Mouse (Mus musculus) hindbrain, embryonic 13.5 days (tissue): ENCODE data around the gene Maats1. TPM values are rescaled to one million over a fixed set of nuclear protein-coding genes. Genes with fewer than 3 reads are reported as not detected.
"Not testable (repeated sequence)": the region's sequence is repeated elsewhere in the genome, so short reads cannot be mapped to it uniquely, and the experiment has no call there.

ENCODE experiments used
- ATAC-seq: fragments of 200-750 bp; cut with Nextera tagmentation; 2 replicates; pipeline ENCODE4 v1.8.0; 2017; ENCODE audit warnings: moderate TSS enrichment; ENCODE audit not compliant: low FRiP score
- H3K27ac ChIP-seq: fragments of 300-500 bp; sonication (generic); 2 replicates; pipeline ENCODE4 v1.5.1; 2015; ENCODE audit warnings: inconsistent platforms, mild to moderate bottlenecking, moderate library complexity
- H3K27me3 ChIP-seq: fragments of 300-500 bp; sonication (generic); 2 replicates; pipeline ENCODE4 v1.6.1; 2015; ENCODE audit warnings: mild to moderate bottlenecking, inconsistent platforms
- H3K36me3 ChIP-seq: fragments of 300-500 bp; sonication (generic); 2 replicates; pipeline ENCODE4 v1.6.1; 2015; ENCODE audit warnings: mild to moderate bottlenecking, inconsistent platforms
- H3K4me1 ChIP-seq: fragments of 300-500 bp; sonication (generic); replicated peaks from 2 replicates; pipeline ENCODE4 v1.6.1; 2015; ENCODE audit warnings: inconsistent platforms
- H3K4me2 ChIP-seq: fragments of 300-500 bp; sonication (generic); 2 replicates; pipeline ENCODE4 v1.6.1; 2015; ENCODE audit warnings: inconsistent platforms, mild to moderate bottlenecking, moderate library complexity
- H3K4me3 ChIP-seq: fragments of 300-500 bp; sonication (generic); 2 replicates; pipeline ENCODE4 v1.5.1; 2015; ENCODE audit warnings: mild to moderate bottlenecking, inconsistent platforms
- H3K9ac ChIP-seq: fragments of 300-500 bp; sonication (generic); 2 replicates; pipeline ENCODE4 v1.6.1; 2015; ENCODE audit warnings: mild to moderate bottlenecking, inconsistent platforms
- H3K9me3 ChIP-seq: fragments of 300-500 bp; sonication (generic); 2 replicates; pipeline ENCODE4 v1.6.1; 2016; ENCODE audit warnings: inconsistent platforms
- WGBS: fragments of 180-500 bp; shearing (Covaris S2); methylation state at CpG from one replicate; pipeline ENCODE4 v1.1.7; 2015; 5-methylcytosine and 5-hydroxymethylcytosine counted together
- polyA plus RNA-seq: library from polyadenylated mRNA; unstranded; fragments of >200 nt; fragmentation: Nextera tagmentation; extraction: Ambion mirVana; gene quantifications from 2 replicates; pipeline ENCODE4 v1.2.1, GENCODE M21; 2015

The Maats1 gene
- polyA plus RNA-seq, 1 experiment from 2014 or later: 1.8 TPM

- 92% methylated on average over 5 of the region's 5 CpGs for WGBS
- no peaks in the 10 kb centered on the region for H3K4me1 ChIP-seq
- H3K36me3 ChIP-seq: peaks cover 45% of the 10 kb centered on the region
- no peak overlapping the region for H3K27ac ChIP-seq
- H3K27me3 ChIP-seq: no peaks in the 10 kb centered on the region
- no peak overlapping the region for H3K4me2 ChIP-seq
- no peaks in the 10 kb centered on the region for H3K9me3 ChIP-seq
- H3K9ac ChIP-seq: no peak overlapping the region
- no peak for ATAC-seq
- no peak overlapping the region for H3K4me3 ChIP-seq
Measured at GRCm38 (mm10) chr16:38354185-38354913, 12.4 kb upstream of the Maats1 start.

- no peak for ATAC-seq
- H3K27ac ChIP-seq: no peak overlapping the region
- H3K27me3 ChIP-seq: no peaks in the 10 kb centered on the region
- no peak overlapping the region for H3K4me2 ChIP-seq
- WGBS: 98% methylated on average over 2 of the region's 2 CpGs
- no peaks in the 10 kb centered on the region for H3K9me3 ChIP-seq
- peaks cover 50% of the 10 kb centered on the region for H3K36me3 ChIP-seq
- H3K4me1 ChIP-seq: no peaks in the 10 kb centered on the region; the same call in 1 of the 2 replicates
- H3K9ac ChIP-seq: no peak overlapping the region
- H3K4me3 ChIP-seq: no peak overlapping the region
Measured at GRCm38 (mm10) chr16:38353642-38354041, 11.7 kb upstream of the Maats1 start.

GRCm38 (mm10) chr16:38352851-38353250, 10.9 kb upstream of the Maats1 start:
- H3K27ac ChIP-seq: no peak overlapping the region
- no peak overlapping the region for H3K9ac ChIP-seq
- H3K4me1 ChIP-seq: peaks cover 6% of the 10 kb centered on the region
- no peaks in the 10 kb centered on the region for H3K9me3 ChIP-seq
- ATAC-seq: no peak
- no peaks in the 10 kb centered on the region for H3K27me3 ChIP-seq
- H3K36me3 ChIP-seq: peaks cover 47% of the 10 kb centered on the region
- H3K4me2 ChIP-seq: no peak overlapping the region
- no peak overlapping the region for H3K4me3 ChIP-seq

- H3K27me3 ChIP-seq: no peaks in the 10 kb centered on the region
- H3K9me3 ChIP-seq: no peaks in the 10 kb centered on the region
- H3K4me2 ChIP-seq: no peak overlapping the region
- 88% methylated on average over 7 of the region's 7 CpGs for WGBS
- no peak overlapping the region for H3K4me3 ChIP-seq
- H3K36me3 ChIP-seq: peaks cover 42% of the 10 kb centered on the region
- no peak for ATAC-seq
- no peak overlapping the region for H3K9ac ChIP-seq
- H3K4me1 ChIP-seq: peaks cover 11% of the 10 kb centered on the region
- H3K27ac ChIP-seq: no peak overlapping the region
Measured at GRCm38 (mm10) chr16:38352031-38352430, 10.1 kb upstream of the Maats1 start.

- peaks cover 38% of the 10 kb centered on the region for H3K36me3 ChIP-seq
- no peaks in the 10 kb centered on the region for H3K27me3 ChIP-seq
- WGBS: 85% methylated on average over 6 of the region's 6 CpGs
- H3K9me3 ChIP-seq: no peaks in the 10 kb centered on the region
- H3K4me3 ChIP-seq: no peak overlapping the region
- H3K4me2 ChIP-seq: no peak overlapping the region
- peaks cover 13% of the 10 kb centered on the region for H3K4me1 ChIP-seq
- ATAC-seq: no peak
- no peak overlapping the region for H3K27ac ChIP-seq
- no peak overlapping the region for H3K9ac ChIP-seq
Measured at GRCm38 (mm10) chr16:38350939-38351338, 9.0 kb upstream of the Maats1 start.

GRCm38 (mm10) chr16:38350361-38350855, 8.5 kb upstream of the Maats1 start:
- Histone ChIP-seq H3K4me3 (no peak overlapping the region), H3K27me3 (no peaks in the 10 kb centered on the region), H3K36me3 (peaks cover 38% of the 10 kb centered on the region), H3K4me2 (no peak overlapping the region), H3K9me3 (no peaks in the 10 kb centered on the region), H3K27ac (no peak overlapping the region), H3K9ac (no peak overlapping the region), H3K4me1 (peaks cover 13% of the 10 kb centered on the region)
- WGBS: 91% methylated on average over 7 of the region's 7 CpGs
- no peak for ATAC-seq

- Histone ChIP-seq H3K27me3 (no peaks in the 10 kb centered on the region), H3K4me2 (no peak overlapping the region), H3K9me3 (no peaks in the 10 kb centered on the region), H3K27ac (no peak overlapping the region), H3K4me1 (peaks cover 13% of the 10 kb centered on the region), H3K9ac (no peak overlapping the region), H3K4me3 (no peak overlapping the region), H3K36me3 (peaks cover 38% of the 10 kb centered on the region)
- WGBS: 88% methylated on average over 2 of the region's 2 CpGs
- ATAC-seq: no peak
Measured at GRCm38 (mm10) chr16:38349881-38350280, 7.9 kb upstream of the Maats1 start.

GRCm38 (mm10) chr16:38348217-38348761, 6.3 kb upstream of the Maats1 start:
- no peak overlapping the region for H3K9ac ChIP-seq
- H3K36me3 ChIP-seq: peaks cover 34% of the 10 kb centered on the region
- no peak overlapping the region for H3K4me2 ChIP-seq
- ATAC-seq: no peak
- H3K27ac ChIP-seq: no peak overlapping the region
- WGBS: 93% methylated on average over 9 of the region's 9 CpGs
- no peaks in the 10 kb centered on the region for H3K9me3 ChIP-seq
- H3K27me3 ChIP-seq: no peaks in the 10 kb centered on the region
- no peak overlapping the region for H3K4me3 ChIP-seq
- peaks cover 13% of the 10 kb centered on the region for H3K4me1 ChIP-seq

- peaks cover 13% of the 10 kb centered on the region for H3K4me1 ChIP-seq
- H3K4me2 ChIP-seq: peak overlapping the region; percentile 78
- peak overlapping the region; percentile 75 for H3K4me3 ChIP-seq
- no peaks in the 10 kb centered on the region for H3K27me3 ChIP-seq
- peaks cover 34% of the 10 kb centered on the region for H3K36me3 ChIP-seq
- WGBS: 68% methylated on average over 6 of the region's 6 CpGs
- no peak overlapping the region for H3K27ac ChIP-seq
- H3K9ac ChIP-seq: peak overlapping the region; percentile 59; the same call in 1 of the 2 replicates
- no peaks in the 10 kb centered on the region for H3K9me3 ChIP-seq
- no peak for ATAC-seq
Measured at GRCm38 (mm10) chr16:38347588-38347987, 5.6 kb upstream of the Maats1 start.

- peak; percentile 97 for ATAC-seq
- Histone ChIP-seq H3K27me3 (no peaks in the 10 kb centered on the region), H3K9me3 (no peaks in the 10 kb centered on the region), H3K4me2 (peak within 1 kb of the TSS; percentile 78), H3K36me3 (peaks cover 28% of the 10 kb centered on the region), H3K9ac (peak within 1 kb of the TSS; percentile 87), H3K4me1 (peaks cover 16% of the 10 kb centered on the region), H3K4me3 (peak within 1 kb of the TSS; percentile 75), H3K27ac (peak within 1 kb of the TSS; percentile 88)
- WGBS: 4% methylated on average over 35 of the region's 35 CpGs
Measured at GRCm38 (mm10) chr16:38346529-38347325, 4.8 kb upstream of the Maats1 start, which contains the start of the genes Cox17 and Gm21987. Cox17 (plus strand) TSS chr16:38346991. Gm21987 (plus strand) TSS chr16:38347040.

- H3K4me3 ChIP-seq: no peak overlapping the region
- H3K27ac ChIP-seq: no peak overlapping the region
- 81% methylated on average over 3 of the region's 3 CpGs for WGBS
- H3K36me3 ChIP-seq: peaks cover 12% of the 10 kb centered on the region
- no peaks in the 10 kb centered on the region for H3K9me3 ChIP-seq
- no peak overlapping the region for H3K9ac ChIP-seq
- ATAC-seq: no peak
- H3K4me2 ChIP-seq: no peak overlapping the region
- no peaks in the 10 kb centered on the region for H3K27me3 ChIP-seq
- H3K4me1 ChIP-seq: peaks cover 21% of the 10 kb centered on the region
Measured at GRCm38 (mm10) chr16:38344941-38345725, 3.2 kb upstream of the Maats1 start.

GRCm38 (mm10) chr16:38338077-38338476, 3.9 kb downstream of the Maats1 start:
- not testable (repeated sequence) for H3K4me1 ChIP-seq, H3K4me2 ChIP-seq, H3K4me3 ChIP-seq, H3K27ac ChIP-seq, H3K27me3 ChIP-seq, H3K9ac ChIP-seq, H3K36me3 ChIP-seq, ATAC-seq, H3K9me3 ChIP-seq
- 92% methylated on average over 4 of the region's 4 CpGs for WGBS
